Mouse (Mus musculus) embryo, embryonic 10 days (tissue): Measurements from ENCODE around the gene Stx8.
A peak's percentile ranks its signal among the peaks of the same experiment; 100 is the strongest.

ENCODE experiments used
- DNase-seq: peaks from one replicate; pipeline ENCODE4 v3.0.0-alpha.2; 2015; ENCODE audit warnings: low spot score

Stx8 gene

DNA sequence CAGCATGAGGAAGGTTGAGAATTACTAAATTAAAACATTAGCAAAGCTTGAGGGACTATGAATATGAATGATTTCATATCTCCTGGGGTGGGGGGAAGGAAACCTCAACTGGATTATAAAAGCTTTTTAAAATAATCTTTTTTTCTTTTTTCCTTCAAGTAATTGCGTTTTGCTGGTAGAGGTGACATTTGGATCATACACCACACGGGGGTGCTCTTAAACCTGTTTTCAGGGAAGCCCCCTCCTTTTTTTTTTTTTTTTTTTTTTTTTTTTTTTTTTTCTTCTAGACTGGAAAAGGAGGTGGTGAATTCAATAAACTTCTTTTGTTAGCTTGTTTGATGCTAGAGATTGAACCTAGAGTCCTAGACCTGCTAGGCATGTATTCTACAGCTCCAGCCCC, 9.3 kb downstream of the Stx8 start:
- DNase-seq = peak; percentile 65

DNA sequence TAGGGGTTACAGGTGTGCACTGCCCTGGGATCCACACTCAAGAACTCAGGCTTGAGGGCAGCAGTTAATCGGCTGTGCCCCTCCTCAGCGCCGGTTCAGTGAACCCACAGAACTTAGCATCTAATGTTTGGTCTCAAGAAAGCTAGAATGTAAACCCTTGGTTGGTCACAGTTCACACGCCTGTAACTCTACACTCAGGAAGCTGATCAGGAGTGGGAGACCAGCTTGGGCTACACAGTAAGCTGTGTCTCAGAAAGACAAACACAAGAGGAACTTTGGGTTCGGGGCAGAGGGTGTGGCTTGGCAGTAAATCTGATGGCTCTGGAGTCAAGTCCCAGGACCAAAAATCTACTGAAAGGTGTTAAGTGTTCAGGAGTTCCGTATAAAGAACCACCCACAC, 17.6 kb downstream of the Stx8 start:
- no peak for DNase-seq

DNA sequence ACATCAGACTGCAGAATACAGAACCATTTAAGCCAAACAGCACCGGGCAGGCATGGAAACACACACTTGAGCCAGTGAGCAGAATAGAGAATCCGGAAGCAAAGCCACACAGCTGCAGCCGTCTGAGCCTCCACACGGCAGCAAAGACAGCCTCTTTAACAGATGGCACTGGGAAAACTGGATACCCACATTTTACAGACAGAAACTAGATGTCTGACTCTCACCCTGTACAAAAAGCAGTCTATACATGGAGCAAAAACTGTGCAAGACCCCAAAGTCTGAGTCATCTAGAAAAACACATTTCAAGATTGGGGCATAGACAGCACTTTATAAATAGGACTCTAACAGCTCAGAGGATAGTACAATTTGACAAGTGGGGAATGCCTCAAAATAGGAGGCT, 25.2 kb downstream of the Stx8 start:
- no peak for DNase-seq

DNA sequence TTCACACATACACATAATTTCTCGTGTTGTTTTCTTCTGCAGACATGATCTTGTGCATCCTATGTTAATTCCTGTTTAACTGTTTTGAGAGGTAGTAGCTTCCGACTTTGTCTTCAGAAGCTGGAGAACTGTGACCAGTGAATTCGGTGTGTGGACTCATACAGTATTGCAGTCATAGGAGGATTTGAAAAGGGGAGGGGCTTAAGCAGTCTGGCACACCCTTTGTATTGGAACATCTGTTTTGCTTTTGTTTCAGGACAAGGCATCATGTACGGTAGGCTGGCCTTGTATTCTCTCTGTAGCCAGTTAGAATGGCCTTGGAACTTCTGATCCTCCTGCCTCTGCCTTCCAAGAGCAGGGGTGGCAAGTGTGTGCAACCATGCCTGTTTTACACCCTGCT, 30.0 kb downstream of the Stx8 start:
- no peak for DNase-seq

DNA sequence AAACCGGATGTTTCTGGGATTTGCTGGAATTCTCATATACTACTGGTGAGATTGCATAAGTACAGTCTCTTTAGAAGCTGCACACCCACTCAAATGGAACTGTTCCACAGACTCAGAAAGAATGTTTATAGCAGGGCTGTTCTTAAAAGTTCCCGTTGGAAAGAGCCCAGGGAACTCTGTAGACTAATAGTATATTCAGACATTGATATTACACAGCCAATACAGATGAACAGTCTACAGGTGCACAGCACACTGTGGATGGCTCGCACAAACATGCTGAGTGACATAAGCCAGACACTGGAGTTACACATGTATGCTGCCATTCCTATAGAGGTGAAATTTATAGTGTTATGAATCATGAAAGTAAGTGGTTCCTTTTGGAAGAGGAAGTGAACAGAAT, 32.9 kb downstream of the Stx8 start:
- no peak for DNase-seq

DNA sequence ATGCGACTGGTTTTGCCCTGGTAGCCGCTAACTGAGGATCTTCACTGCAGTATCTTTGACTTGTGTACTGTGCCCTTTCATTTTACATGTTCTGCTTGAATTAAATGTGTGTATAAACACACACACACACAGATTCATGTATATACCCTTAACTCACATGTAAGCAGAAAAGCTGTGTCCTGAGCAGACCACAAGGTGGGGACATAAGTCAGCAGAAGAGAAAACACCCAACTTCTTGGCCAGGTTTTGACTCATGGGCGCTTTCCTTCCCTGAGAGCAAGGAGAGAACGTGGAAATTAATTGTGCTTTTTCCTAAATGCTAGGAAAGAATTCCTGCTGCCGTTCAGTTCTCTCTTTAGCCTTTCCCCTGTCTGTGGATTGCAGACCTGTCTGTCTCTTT, 33.6 kb downstream of the Stx8 start:
- no peak for DNase-seq

DNA sequence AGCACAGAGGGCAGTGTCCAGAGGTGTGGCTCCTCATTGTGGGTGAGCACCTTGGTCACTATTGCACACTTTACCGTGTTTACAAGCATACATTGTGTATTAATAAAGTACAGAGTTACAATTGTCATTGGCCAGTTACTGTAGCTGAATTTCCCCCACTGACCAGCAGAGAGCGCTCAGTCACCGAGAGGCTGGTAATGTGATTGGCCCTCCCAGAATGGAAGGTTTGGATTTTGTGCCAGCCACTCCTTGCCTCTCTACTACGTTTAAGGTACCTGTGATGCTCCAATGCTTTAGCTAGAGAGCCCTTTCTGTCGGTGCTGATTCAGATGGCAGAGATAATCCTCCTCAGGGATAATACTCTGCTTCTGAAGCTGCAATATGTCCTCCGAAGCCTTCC, 38.2 kb downstream of the Stx8 start:
- peak; percentile 80 for DNase-seq

DNA sequence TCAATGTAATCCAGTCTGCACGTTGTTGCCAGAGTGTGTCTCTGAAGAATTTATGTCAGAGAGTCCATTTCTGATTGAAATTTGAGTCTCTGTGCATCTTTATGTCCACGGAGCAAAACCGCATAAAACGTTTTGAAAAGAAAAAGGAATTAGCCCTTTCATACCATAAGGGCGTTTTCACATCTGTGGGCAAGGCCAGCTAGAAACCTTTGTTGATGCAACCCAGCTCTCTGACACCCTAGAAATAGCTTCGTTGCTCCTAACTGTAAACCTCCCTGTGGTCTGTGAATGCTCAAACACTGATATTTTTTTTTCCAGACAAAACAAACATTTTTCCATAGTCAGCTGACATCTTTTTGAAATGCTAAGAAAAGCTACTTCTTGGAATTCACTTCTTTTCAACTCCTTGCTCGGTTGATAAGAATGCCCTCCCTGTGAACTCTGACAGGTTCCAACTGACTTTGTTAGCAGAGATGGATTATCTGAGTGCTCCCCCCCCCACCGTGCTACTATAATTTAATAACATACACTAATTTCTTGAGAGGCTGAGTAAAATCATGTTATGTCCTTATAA, 40.3 kb downstream of the Stx8 start:
- no peak for DNase-seq

DNA sequence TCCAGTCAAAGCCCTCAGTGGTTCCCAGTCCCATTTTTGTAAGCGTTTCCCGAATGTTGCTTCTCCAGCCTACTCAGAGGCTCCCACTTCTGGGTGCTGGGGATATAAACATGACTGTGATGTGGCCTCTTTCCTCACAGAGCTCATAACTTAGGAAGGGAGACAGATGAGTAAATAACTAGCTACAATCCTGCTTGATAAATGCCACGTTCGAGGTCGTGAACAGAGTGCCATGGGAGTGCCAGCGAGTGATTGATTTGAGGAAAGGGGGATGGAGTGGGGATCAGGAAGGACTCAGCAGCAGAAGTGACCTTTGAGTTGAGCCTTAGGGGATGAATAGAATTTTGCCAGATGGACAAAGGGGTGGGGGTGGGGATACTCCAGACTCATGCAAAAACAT, 41.7 kb downstream of the Stx8 start:
- DNase-seq = peak; percentile 68

DNA sequence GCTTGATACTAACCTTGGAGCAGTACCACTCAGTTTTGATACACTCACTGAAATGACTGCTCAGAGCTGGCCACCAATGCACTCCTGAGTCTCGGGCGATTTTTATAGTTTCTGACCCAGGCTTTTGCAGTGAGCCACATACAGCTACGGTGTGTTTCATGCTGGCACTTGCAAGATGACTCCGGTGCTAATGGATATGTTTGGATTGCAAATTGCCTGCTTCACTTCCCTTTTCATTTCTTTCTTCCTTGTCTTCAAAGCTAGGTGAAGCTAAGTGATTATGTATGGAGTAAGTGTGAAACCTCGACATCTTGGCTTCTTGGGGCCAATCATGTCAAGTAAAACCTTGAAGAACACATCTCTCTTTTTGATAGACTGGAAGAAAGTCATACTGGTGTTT, 43.4 kb downstream of the Stx8 start:
- DNase-seq = no peak

DNA sequence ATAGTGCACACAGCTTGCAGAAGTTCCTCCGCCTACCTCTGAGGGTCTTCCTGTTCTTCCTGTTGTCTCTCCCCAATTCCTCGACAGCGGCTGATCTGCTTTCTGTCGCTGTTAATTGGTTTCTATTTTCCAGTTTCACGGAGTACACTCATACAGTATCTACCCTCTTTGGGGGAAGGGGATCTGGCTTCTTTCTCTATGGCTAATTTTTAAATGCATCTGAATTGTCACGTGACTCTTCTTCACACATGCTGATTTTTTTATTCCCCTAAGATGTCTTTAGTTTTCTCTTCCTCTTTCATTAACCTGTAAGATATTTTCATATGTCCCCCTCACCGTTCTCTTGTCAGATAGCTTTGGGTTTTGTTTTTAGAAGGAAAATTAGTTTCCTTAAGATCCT, 46.2 kb downstream of the Stx8 start:
- no peak for DNase-seq

DNA sequence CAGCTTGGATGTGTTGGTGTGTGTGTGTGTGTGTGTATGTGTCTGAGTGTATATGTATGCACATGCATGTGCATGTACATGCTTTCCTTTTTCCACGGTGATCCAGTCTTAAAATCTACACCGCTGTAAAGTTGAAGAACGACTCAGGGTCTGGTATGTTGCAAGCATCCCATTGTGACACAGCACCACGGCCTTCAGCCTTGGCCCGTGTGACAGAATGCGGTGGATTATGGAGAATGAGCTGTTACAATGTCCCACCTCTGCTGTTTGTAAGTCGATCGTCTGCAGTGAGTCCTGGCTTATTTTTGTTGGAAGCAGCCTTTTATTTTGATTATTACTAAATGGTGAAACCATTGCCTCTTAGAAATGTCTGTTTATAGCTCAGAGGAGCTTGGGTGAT, 52.2 kb downstream of the Stx8 start:
- no peak for DNase-seq

DNA sequence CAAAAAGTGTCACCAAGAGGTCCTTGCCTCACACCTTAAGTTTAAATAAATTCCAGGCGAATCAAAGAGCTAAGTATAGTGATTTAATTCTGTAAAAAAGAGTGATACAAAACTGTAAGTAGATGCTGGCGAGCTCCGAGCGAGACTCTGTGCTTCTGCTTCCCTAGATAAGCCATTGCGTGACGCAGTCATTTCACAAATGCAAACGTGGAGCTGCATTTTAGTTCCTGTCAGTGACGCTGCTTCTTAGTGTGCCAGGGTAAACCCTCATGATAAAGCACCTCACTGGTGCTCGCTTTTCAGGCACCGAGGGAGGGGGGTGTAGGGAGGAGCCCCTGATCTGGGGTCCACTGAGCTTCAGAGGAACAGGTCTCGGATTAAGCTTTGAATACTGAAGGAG, 53.2 kb downstream of the Stx8 start:
- no peak for DNase-seq

DNA sequence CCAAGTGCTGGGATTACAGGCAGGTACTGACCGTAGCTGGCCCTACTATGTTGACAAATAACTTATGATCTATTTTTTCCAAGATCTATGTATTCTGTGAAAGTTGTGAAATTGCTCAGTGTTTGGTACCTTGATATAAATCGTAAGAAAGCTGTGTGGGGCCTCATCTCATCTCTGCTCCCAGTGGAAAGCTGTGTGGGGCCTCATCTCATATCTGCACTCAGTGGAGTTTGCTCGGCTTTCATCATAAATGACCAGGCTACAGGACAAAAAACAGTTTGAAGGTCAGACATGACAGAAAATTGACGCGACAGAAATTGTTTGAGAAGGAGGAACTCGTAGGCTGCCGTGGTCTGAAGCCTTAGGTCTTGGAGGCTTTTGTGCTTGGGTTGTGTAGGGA, 56.0 kb downstream of the Stx8 start:
- no peak for DNase-seq

DNA sequence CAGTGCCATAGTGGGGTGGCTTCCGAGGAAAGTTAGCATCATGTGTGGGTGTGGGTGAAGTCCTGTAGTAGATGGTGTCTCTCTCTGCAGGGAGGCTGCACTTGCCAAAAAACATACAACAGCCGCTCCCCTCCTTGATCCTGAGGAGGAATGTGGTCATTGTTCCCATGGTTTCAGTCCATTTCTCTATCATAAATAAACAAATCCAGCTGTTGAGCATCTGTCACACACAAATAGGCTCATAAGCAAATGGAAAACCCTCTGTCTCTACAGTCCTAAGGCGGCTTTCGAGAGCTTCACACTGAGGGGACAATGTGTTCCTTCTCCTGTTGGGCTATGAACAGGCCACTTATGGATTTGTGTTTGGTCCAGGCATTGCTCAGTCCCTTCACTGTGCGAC, 56.9 kb downstream of the Stx8 start:
- DNase-seq = no peak

DNA sequence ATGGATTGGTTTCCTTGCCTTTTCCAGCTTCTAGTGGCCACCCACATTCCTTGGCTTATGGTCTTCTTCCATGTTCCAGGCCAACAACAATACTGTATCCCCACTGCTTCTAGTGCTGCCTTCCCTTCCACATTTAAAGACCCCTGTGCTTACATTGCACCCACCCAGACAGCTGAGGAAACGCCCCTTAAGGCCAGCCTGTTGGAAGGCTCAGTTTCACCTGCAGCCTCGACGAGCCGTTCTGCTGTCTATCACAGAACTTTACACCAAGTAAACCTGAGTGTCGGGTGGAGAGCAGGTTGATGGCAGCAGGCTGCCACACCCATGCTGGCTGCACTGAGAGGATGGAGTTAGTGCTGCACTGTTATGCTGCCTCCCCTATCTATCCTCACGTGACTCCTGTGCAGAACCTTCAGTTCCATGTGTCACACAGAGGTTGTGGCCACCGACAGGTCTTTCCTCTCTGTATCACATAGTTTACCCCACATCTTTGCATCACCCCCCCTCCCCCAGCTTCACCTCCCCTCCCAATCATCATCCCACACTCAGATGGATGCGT, 57.9 kb downstream of the Stx8 start:
- DNase-seq = no peak

DNA sequence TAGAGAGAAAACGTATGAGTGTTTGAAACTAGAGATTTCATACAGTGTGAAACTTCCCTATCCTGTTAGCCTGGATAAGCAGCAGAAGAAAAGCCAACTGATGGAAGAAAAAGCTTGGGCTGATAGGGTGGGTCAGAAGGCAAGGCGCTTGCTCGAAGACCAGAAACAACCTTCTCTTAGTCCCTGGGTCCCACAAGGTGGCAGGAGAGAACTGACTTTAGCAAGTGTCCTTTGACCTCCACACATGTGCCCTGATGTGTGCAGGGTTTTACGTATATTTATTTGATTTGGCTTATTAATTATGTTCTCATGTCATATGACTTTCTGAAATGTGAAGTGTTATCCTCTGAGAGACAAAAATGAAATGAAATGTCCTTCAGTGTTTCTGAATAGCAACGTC, 60.6 kb downstream of the Stx8 start:
- DNase-seq = no peak

DNA sequence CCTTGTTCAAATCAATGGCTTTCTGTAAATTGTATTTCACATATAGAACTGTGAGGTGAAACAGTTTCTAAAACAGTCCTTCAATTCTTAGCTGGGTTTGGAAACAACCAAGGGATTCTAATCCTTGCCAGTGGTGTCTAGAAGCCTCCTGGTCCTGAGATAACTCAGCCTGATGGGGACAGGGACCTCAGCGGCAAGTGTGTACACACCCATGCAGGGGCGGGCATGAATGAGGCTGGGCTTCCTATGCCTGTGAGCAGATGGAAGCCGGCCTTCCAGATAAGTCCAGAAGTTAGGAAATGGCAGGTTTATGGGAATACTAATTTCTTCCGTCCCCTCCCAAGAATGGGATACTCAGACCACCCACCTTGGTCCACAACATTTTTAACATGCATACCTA, 63.1 kb downstream of the Stx8 start:
- no peak for DNase-seq

DNA sequence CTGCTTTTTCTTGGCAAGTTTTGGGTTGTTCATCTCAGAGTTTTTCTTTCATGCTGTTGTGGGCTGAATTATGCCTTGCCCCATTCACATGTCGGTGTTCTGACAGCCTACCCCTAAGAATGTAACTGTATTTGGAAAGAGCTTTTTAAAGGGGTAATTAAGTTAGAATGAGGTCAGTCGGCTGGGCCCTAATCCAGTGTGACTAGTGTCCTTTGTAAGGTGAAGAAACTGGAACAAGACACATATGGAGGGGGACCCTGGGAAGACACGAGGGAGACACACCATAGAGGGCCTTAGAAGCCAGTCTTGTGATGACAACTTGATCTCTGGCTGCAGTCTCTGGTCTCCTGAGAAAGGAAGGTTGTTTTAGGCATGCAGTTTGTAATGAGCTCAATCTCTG, 63.9 kb downstream of the Stx8 start:
- DNase-seq = no peak

DNA sequence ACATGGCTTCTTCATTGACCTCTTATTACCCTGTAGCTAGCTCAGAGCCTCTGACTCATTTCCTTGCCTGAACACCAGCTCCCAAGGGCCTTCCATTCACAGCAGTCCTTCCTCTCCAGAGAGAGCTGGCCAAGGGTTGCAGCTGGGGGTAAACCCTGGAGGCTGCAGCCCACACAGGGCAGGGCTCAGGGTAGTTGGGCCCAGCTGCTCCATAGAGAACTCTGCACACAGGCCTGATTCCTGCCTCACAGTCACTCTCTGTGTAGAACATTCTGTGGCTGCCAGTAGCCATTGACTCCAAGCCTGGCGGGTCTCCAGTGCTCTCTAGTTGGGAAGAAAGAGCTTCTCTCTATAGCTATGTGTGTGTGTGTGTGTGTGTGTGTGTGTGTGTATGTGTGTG, 64.8 kb downstream of the Stx8 start:
- DNase-seq = no peak

DNA sequence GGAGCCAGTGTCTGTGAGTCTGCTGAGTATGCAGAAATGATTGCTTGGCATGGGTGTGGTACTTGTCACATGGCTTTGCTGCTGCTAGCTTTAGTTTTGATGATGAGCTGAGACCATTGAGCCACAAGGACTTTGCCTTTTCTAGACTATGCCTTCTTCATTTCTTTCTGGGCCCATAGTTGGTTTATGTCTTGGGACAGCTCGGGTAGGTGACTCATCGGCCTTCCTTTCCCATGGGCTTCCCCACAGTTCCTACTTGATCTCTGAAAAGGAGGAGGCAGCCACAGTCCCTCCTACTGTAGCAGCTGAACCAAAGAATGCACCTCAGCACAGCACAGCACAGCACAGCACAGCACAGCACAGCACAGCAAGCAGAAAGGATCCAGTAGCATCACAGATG, 66.5 kb downstream of the Stx8 start:
- DNase-seq = no peak

DNA sequence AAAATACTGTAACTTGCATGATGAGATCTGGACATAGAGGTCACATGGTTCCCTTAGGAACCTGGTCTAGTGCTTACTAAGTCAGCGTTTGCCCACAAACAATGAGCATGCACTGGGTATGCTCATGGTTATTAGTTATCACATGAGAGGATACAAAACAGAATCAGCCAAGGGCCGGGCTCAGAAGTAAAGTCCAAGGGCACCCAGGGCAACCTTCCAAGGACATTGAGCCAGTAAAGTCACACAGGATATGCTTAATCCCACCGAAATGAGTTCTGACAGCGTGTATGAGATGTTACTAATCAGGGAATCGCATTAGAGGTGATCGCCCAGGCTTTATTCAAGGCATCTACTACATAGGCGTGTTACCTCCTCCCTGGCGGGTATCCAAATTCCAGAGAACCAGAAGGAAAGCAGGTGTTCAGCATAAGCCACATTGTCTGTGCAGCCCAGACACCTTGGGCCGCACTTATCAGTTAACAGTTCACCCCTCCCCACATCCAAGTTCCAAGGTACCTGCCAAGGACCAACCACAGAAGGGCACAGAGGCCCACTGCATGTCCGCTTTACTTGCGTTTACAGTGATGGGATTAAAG, 67.4 kb downstream of the Stx8 start:
- no peak for DNase-seq

DNA sequence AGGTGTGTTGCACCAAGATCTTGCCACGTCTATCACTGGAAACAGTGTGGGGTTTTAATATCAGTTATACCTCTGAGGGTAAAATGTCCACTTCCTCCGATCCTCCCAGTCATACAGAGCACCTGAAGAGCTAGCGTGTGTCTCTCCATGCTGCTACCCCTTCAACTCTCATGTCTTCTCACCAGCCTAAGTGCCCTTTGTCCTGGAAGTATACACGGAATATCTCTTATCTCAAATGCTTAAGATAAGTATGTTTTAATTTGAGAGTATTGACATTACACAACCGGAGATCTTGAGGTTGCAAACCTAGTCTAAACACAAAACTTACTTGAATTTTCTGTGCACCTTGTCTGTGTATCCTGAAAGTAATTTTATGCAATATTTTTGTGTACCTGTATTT, 68.4 kb downstream of the Stx8 start:
- DNase-seq = no peak

DNA sequence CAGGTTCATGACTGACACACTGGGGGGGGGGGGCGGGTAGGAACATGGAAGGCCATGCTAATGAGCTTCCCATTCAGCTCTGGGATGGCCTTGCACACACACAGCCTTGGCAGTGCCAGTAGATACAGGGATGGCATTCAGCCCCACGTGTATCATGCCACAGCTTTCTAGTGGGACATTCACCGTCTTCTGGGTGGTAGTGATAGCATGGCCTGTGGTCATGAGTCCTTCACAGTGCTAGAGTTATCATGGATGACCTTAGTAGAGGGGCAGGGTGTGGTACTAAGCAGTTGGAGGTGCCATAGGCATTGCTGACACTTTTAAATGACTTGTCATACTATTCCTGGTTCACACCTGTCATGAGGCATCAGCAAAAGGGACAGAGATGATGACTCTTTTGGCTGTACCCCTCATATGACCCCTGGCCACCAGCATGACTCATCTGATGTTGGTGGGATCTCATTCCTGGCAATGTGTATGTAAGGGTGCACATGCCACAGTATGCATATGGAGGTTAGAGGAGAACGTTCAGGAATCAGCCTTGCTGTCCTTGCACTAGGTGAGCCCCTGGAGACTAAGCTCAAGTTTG, 69.4 kb downstream of the Stx8 start:
- no peak for DNase-seq
